Mouse (Mus musculus): ENCODE data around the gene Masp2.

The Masp2 gene

GRCm38 (mm10) chr4:148602357-148603120 lies at the start of gene Masp2:
Gene Masp2, plus strand, starts transcription at chr4:148602554.
- DNase-seq (ENCODE audit: inconsistent ontology term), result no peak

GRCm38 (mm10) chr4:148557766-148558165 lies 44.6 kb upstream of the Masp2 start:
- DNase-seq (ENCODE audit: inconsistent ontology term), result no peak

- DNase-seq (ENCODE audit: inconsistent ontology term), result peak; percentile 93
Observed at GRCm38 (mm10) chr4:148558297-148559000, 43.9 kb upstream of the Masp2 start, which contains the start of gene Exosc10. Gene Exosc10, plus strand, starts transcription at chr4:148558429.

GRCm38 (mm10) chr4:148562676-148563075 lies 39.7 kb upstream of the Masp2 start:
- no peak for DNase-seq (ENCODE audit: inconsistent ontology term)

GRCm38 (mm10) chr4:148563595-148563994 lies 38.8 kb upstream of the Masp2 start:
- DNase-seq (ENCODE audit: inconsistent ontology term), result no peak

- DNase-seq (ENCODE audit: inconsistent ontology term), result no peak
Observed at GRCm38 (mm10) chr4:148570138-148570537, 32.2 kb upstream of the Masp2 start.

- DNase-seq (ENCODE audit: inconsistent ontology term), result no peak
Observed at GRCm38 (mm10) chr4:148570693-148571295, 31.6 kb upstream of the Masp2 start.

- no peak for DNase-seq (ENCODE audit: inconsistent ontology term)
Observed at GRCm38 (mm10) chr4:148573222-148573621, 29.1 kb upstream of the Masp2 start.

GRCm38 (mm10) chr4:148580765-148581164 lies 21.6 kb upstream of the Masp2 start:
- no peak for DNase-seq (ENCODE audit: inconsistent ontology term)

- DNase-seq (ENCODE audit: inconsistent ontology term), result no peak
Observed at GRCm38 (mm10) chr4:148581422-148581821, 20.9 kb upstream of the Masp2 start.

- DNase-seq (ENCODE audit: inconsistent ontology term), result no peak
Observed at GRCm38 (mm10) chr4:148583257-148583656, 19.1 kb upstream of the Masp2 start.

- DNase-seq (ENCODE audit: inconsistent ontology term), result no peak
Observed at GRCm38 (mm10) chr4:148586648-148587047, 15.7 kb upstream of the Masp2 start.

- DNase-seq (ENCODE audit: inconsistent ontology term), result no peak
Observed at GRCm38 (mm10) chr4:148588793-148589192, 13.6 kb upstream of the Masp2 start.

- peak; percentile 27 for DNase-seq (ENCODE audit: inconsistent ontology term)
Observed at GRCm38 (mm10) chr4:148589565-148589964, 12.8 kb upstream of the Masp2 start.

GRCm38 (mm10) chr4:148590421-148591170 lies 11.8 kb upstream of the Masp2 start:
- DNase-seq (ENCODE audit: inconsistent ontology term), result no peak

GRCm38 (mm10) chr4:148591171-148591630 lies 11.2 kb upstream of the Masp2 start, which contains the start of gene Srm:
Gene Srm, plus strand, starts transcription at chr4:148591503.
- DNase-seq (ENCODE audit: inconsistent ontology term), result peak; percentile 98

GRCm38 (mm10) chr4:148591637-148592380 lies 10.5 kb upstream of the Masp2 start:
- DNase-seq (ENCODE audit: inconsistent ontology term), result peak; percentile 60

GRCm38 (mm10) chr4:148593996-148594395 lies 8.4 kb upstream of the Masp2 start:
- no peak for DNase-seq (ENCODE audit: inconsistent ontology term)

- peak; percentile 95 for DNase-seq (ENCODE audit: inconsistent ontology term)
Observed at GRCm38 (mm10) chr4:148595916-148596315, 6.4 kb upstream of the Masp2 start.

GRCm38 (mm10) chr4:148596731-148597130 lies 5.6 kb upstream of the Masp2 start:
- DNase-seq (ENCODE audit: inconsistent ontology term), result no peak

GRCm38 (mm10) chr4:148598826-148599225 lies 3.5 kb upstream of the Masp2 start:
- no peak for DNase-seq (ENCODE audit: inconsistent ontology term)

Measured in Muller cell, postnatal 12 days (primary cell).